ENCODE assay signal across 10 mouse cellular contexts in the genomic region with DNA sequence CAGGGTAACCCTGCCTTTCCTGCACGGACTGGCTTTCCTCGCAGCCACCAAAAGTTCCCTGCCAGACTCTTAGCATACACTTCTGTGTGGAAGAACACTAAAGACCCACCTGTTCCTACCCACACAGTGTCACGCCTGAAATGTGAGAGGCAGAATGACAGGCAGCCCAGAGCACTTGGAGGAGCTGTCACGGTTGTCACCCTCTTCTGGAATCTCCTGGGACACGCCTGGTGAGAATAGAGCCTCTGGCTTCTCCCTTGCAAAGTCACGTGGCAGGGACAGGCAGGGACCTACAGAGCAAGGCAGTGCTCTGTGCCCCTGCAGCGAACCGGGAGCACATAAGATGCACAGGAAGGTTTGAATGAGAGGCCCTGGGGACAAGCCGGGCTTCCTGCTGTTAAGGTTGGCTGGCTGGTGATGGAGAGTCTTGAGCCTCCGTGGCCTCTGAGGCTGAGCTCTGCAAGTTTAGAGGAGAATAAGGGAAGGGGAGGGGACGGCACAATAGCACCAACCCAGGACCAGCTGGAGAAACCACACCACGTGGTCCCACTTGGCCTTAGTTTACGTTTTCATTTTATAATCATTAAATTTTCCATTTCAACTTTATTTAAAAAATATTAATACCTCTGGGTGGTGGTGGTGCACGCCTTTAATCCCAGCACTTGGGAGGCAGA. TPM values are rescaled to one million over a fixed set of nuclear protein-coding genes. Genes with fewer than 3 reads are reported as not detected.
DNase-seq lines count a peak whose midpoint lies in the region; ATAC-seq and TF ChIP-seq lines count a peak whose summit lies in the region.
"Had no signal": no experiment of that assay in that cellular context is flagged by ENCODE, and none has a peak within 500 bp of the region (broad histone marks: within the 10 kb centered on the region; RNA-seq: fewer than 3 reads in every experiment).

No protein-coding gene starts in this region.

- H3K4me1 ChIP-seq in heart, embryonic 10.5 days, result peaks cover 11% of the 10 kb centered on the region
- H3K4me1 ChIP-seq in lung, postnatal 0 days (ENCODE audit: insufficient read depth, low read depth, low read length), result no peaks in the 10 kb centered on the region
- peaks cover 11% of the 10 kb centered on the region; the same call in 1 of the 2 replicates for H3K4me1 ChIP-seq in intestine, embryonic 15.5 days (replicated peaks)
- no peaks in the 10 kb centered on the region; the same call in 1 of the 2 replicates for H3K4me1 ChIP-seq in neural tube, embryonic 14.5 days (ENCODE audit: control insufficient read depth, insufficient read depth, low read length)

- no peak overlapping the region for H3K4me2 ChIP-seq in lung, postnatal 0 days (replicated peaks; ENCODE audit: low read depth, low read length)
- H3K4me2 ChIP-seq in intestine, embryonic 15.5 days (replicated peaks), result no peak overlapping the region
- no peak overlapping the region for H3K4me2 ChIP-seq in neural tube, embryonic 14.5 days (ENCODE audit: low read depth, low read length)

- ATAC-seq in lung, postnatal 0 days, result 0 out of 2 replicates have a peak, but pooled peaks have one; percentile 23
- peak; percentile 62 for ATAC-seq in intestine, embryonic 15.5 days
- peak; percentile 55; the same call in 1 of the 2 replicates for ATAC-seq in neural tube, embryonic 14.5 days (ENCODE audit: low read depth)

- WGBS in heart, embryonic 10.5 days, result 18% methylated on average over 14 of the region's 14 CpGs
- 25% methylated on average over 14 of the region's 14 CpGs for WGBS in lung, postnatal 0 days
- 33% methylated on average over 14 of the region's 14 CpGs for WGBS in intestine, embryonic 15.5 days
- 23% methylated on average over 14 of the region's 14 CpGs for WGBS in neural tube, embryonic 14.5 days

- peak; percentile 80 for DNase-seq in heart, embryonic 10.5 days (ENCODE audit: low spot score)
- no peak for DNase-seq in heart, postnatal 10 days
- DNase-seq in lung, postnatal 0 days (ENCODE audit: low spot score), result no peak
- DNase-seq in lung, postnatal 25 days (ENCODE audit: low spot score), result no peak
- no peak for DNase-seq in urinary bladder, adult 18-20 months (ENCODE audit: low spot score in 2 of 2)
- DNase-seq in frontal cortex, postnatal 36 days (ENCODE audit: low spot score in 2 of 2), result no peak
- DNase-seq: kidney, postnatal 25 days had no signal

- peak overlapping the region; percentile 30; the same call in 1 of the 2 replicates for H3K4me3 ChIP-seq in heart, embryonic 10.5 days
- no peak overlapping the region for H3K4me3 ChIP-seq in lung, postnatal 0 days (ENCODE audit: low read depth, low read length)
- H3K4me3 ChIP-seq in intestine, embryonic 15.5 days (replicated peaks), result no peak overlapping the region
- H3K4me3 ChIP-seq in neural tube, embryonic 14.5 days (ENCODE audit: low read depth, low read length), result no peak overlapping the region

- H3K9me3 ChIP-seq in heart, embryonic 10.5 days, result no peaks in the 10 kb centered on the region
- no peaks in the 10 kb centered on the region for H3K9me3 ChIP-seq in lung, postnatal 0 days (ENCODE audit: low read length)
- H3K9me3 ChIP-seq in intestine, embryonic 15.5 days, result no peaks in the 10 kb centered on the region
- no peaks in the 10 kb centered on the region for H3K9me3 ChIP-seq in neural tube, embryonic 14.5 days (ENCODE audit: control insufficient read depth, low read length)

- intact Hi-C loops in heart, postnatal 10 days (cut with DNase I), result no loop called here

- H3K27ac ChIP-seq in heart, embryonic 10.5 days, result no peak overlapping the region
- no peak overlapping the region for H3K27ac ChIP-seq in lung, postnatal 0 days (ENCODE audit: low read length)
- H3K27ac ChIP-seq in intestine, embryonic 15.5 days, result no peak overlapping the region
- no peak overlapping the region for H3K27ac ChIP-seq in neural tube, embryonic 14.5 days (ENCODE audit: low read depth, low read length)
- H3K27ac ChIP-seq: liver, embryonic 14.5 days had no signal

- TF ChIP-seq EP300 in lung, postnatal 0 days (IDR thresholded peaks at IDR 0.05), result no peak

- H3K36me3 ChIP-seq in heart, embryonic 10.5 days, result no peaks in the 10 kb centered on the region
- H3K36me3 ChIP-seq in lung, postnatal 0 days (ENCODE audit: insufficient read depth, low read length), result no peaks in the 10 kb centered on the region
- no peaks in the 10 kb centered on the region for H3K36me3 ChIP-seq in intestine, embryonic 15.5 days
- no peaks in the 10 kb centered on the region for H3K36me3 ChIP-seq in neural tube, embryonic 14.5 days (ENCODE audit: control insufficient read depth, insufficient read depth, low read length)

- no peak overlapping the region for H3K9ac ChIP-seq in lung, postnatal 0 days (replicated peaks; ENCODE audit: low read depth)
- no peak overlapping the region for H3K9ac ChIP-seq in intestine, embryonic 15.5 days
- H3K9ac ChIP-seq in neural tube, embryonic 14.5 days (replicated peaks; ENCODE audit: low read depth, low read length), result no peak overlapping the region
- H3K9ac ChIP-seq: liver, embryonic 14.5 days had no signal

- TF ChIP-seq CTCF in lung, postnatal 0 days (IDR thresholded peaks at IDR 0.05), result no peak

- H3K27me3 ChIP-seq in heart, embryonic 10.5 days (ENCODE audit: insufficient read depth, poor library complexity, severe bottlenecking), result no peaks in the 10 kb centered on the region
- no peaks in the 10 kb centered on the region for H3K27me3 ChIP-seq in lung, postnatal 0 days (replicated peaks; ENCODE audit: insufficient read depth, low read length)
- no peaks in the 10 kb centered on the region for H3K27me3 ChIP-seq in intestine, embryonic 15.5 days (replicated peaks)
- no peaks in the 10 kb centered on the region for H3K27me3 ChIP-seq in neural tube, embryonic 14.5 days (ENCODE audit: control insufficient read depth, insufficient read depth, low read length)

RNA-seq across cellular contexts. Expression of a gene that starts 36.9 kb away (rescaled TPM):
- polyA plus RNA-seq in heart, embryonic 10.5 days (2016; fragmentation: Nextera tagmentation; extraction: Ambion mirVana), result 3.1 and 4.0 TPM in 2 replicates
- under 1 TPM in 1 of 2 experiments, not detected in 1; 0.72 TPM for total RNA-seq in heart, postnatal 10 days (2021)
- polyA plus RNA-seq in lung, postnatal 0 days (2015; fragmentation: Nextera tagmentation; extraction: Ambion mirVana), result 1.1 TPM in 2 replicates
- 2.4 and 3.4 TPM in 2 replicates for polyA plus RNA-seq in intestine, embryonic 15.5 days (2015; fragmentation: Nextera tagmentation; extraction: Ambion mirVana)
- 4.5 and 4.8 TPM in 2 replicates for polyA plus RNA-seq in neural tube, embryonic 14.5 days (2014; fragmentation: Nextera tagmentation; extraction: Ambion mirVana)
